Mouse (Mus musculus) cerebellum, adult (tissue): ENCODE results near the gene Pllp.

Source experiments
- ATAC-seq: cut with Nextera tagmentation; 2 replicates; pipeline ENCODE4 v1.9.2; 2017; ENCODE audit warnings: mild to moderate bottlenecking, moderate library complexity, mixed read lengths; ENCODE audit not compliant: insufficient number of reproducible peaks, low FRiP score, low TSS enrichment

Pllp gene

GRCm38 (mm10) chr8:94695994-94696384 is at the start of gene Pllp:
TSS of gene Pllp (minus strand) at chr8:94696278.
- ATAC-seq: no peak

- ATAC-seq: no peak
Observed at GRCm38 (mm10) chr8:94745476-94746184, 49.6 kb upstream of the Pllp start, which contains the start of gene Ccl22. TSS of gene Ccl22 (plus strand) at chr8:94745590.

GRCm38 (mm10) chr8:94744972-94745371 is 48.9 kb upstream of the Pllp start:
- no peak for ATAC-seq

- ATAC-seq: no peak
Observed at GRCm38 (mm10) chr8:94744484-94744883, 48.4 kb upstream of the Pllp start.

DNA sequence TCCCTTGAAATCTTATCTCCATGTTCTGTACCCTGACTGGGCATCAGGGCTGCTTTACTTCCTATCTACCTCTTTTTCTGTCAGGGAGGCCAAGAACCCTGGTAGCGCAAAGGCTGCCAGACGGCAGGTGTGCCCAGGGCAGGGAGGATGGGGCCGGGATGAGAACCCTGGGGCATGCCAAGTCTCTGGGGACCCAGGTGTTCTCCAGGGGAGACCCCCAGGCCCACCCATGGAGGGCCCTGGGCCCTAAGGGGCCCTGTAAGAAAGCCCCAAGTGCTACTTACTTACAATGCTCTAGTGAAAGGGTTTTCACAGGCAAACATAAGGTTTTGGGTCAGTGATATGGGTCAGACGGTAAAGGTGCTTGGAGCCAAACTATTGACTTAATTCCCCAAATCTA is 45.6 kb upstream of the Pllp start:
- ATAC-seq: no peak

GRCm38 (mm10) chr8:94740591-94740990 is 44.5 kb upstream of the Pllp start:
- ATAC-seq: no peak

GRCm38 (mm10) chr8:94739829-94740228 is 43.8 kb upstream of the Pllp start:
- no peak for ATAC-seq

- no peak for ATAC-seq
Observed at GRCm38 (mm10) chr8:94735426-94736094, 39.5 kb upstream of the Pllp start.

DNA sequence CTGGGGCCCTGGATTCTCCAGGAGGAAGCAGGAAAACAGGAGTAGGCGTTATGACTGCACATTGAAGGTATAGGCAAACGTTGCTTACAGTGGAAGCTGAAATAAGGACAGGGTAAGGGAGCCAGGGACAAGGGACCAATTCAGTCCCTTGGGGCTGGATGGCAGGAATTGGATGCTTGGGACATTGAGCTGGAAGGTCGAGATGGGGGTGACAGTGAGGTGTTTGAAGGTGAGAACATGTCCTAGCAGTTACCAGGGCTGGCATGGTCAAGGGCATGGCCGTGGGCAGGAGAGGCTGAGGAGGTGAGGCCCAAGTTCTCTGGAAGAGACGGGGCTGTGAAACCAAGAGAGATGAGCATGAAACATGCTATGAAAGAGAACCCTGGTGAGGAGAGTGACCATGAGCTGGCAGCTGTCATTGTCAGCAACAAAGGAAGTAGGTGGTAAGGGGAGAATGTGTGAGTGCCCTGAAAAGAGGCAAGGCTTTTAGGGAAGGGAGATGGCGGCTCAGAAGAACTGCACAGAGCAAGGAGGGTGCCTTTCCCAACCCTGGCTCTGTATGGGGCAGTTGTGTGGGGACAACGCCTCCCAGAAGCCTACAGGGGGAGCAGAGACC is 38.8 kb upstream of the Pllp start:
- no peak for ATAC-seq

DNA sequence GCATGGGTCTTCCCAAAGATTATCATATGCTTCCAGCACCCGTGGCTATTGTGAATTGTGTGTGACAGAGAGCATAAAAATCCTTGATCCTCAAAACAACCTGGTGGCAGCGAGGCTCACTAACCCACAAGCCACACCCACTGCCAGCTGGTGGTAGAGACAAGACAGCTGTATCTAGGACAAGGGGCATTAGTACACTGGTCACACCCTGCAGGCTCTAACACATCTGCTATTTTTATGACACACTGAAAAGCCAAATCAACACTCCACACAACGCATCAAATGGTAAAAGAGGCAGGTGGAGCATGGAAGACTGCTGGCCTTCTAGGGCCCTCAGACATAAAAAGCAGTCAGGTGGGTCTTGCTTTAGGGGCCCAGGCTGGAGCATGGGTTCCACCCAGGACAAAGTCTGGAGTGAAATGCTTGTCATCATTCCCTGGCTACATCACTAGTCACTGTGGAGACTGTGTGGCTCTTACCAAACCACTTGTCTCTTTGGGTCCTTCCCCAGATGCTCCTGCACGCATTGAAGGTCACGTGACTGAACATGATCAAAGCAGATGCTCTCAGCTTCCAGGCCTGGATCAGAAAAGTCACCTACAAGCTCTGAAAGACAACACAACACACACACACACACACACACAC is 37.9 kb upstream of the Pllp start:
- ATAC-seq: no peak

GRCm38 (mm10) chr8:94729301-94729700 is 33.2 kb upstream of the Pllp start:
- no peak for ATAC-seq

- no peak for ATAC-seq
Observed at GRCm38 (mm10) chr8:94725998-94726397, 29.9 kb upstream of the Pllp start.

- no peak for ATAC-seq
Observed at GRCm38 (mm10) chr8:94716841-94717240, 20.8 kb upstream of the Pllp start.

DNA sequence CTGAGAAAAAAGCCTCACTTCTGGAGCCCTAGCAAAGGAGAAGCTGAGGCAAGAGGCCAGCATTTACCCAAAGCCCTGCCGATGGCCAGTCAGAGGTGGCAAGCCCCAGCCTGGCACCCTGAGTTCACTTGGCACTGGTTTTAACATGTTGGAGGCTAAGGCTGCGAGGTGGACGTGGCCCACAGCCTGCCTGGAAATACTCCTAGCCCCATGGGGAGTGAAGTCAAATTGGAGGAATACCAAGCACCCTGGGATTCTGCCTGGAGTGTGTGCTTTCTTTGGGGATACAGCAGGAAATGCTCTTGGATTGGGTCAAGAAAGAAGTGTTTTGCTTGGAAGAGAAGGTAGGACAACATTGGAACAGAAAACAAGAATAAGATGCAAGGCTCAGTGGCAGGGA is 19.8 kb upstream of the Pllp start:
- no peak for ATAC-seq

GRCm38 (mm10) chr8:94714556-94714955 is 18.5 kb upstream of the Pllp start:
- ATAC-seq: no peak

DNA sequence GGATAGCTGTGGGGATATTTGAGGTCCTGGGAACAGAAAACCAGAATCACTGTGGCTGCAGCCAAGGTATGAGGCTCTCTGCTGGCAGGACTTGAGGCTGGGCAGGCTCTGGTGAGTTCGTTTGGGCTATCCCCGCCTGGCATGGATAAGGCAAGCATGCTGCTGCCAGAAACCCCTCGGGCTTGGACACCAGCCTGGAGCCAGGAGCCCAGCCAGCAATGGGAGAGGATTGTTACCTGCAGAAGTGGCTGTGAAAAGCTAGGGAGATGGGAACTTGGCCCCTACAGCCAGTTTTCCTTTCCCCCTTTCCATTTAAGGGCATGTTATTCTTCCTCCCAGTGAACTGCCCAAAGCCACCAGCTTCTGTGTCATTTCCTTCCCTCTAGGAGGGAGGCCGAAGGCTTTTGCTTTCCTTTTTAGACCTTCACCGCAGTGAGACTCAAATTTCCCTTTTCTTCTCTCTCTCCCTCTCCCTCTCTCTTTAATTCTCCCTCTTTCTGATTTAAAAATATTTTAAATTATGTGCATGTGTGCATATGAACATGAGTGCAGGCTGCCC is 15.2 kb upstream of the Pllp start:
- no peak; the same call in 1 of the 2 replicates for ATAC-seq

- ATAC-seq: no peak
Observed at GRCm38 (mm10) chr8:94710336-94710735, 14.3 kb upstream of the Pllp start.

GRCm38 (mm10) chr8:94706732-94707395 is 10.8 kb upstream of the Pllp start:
- ATAC-seq: no peak

DNA sequence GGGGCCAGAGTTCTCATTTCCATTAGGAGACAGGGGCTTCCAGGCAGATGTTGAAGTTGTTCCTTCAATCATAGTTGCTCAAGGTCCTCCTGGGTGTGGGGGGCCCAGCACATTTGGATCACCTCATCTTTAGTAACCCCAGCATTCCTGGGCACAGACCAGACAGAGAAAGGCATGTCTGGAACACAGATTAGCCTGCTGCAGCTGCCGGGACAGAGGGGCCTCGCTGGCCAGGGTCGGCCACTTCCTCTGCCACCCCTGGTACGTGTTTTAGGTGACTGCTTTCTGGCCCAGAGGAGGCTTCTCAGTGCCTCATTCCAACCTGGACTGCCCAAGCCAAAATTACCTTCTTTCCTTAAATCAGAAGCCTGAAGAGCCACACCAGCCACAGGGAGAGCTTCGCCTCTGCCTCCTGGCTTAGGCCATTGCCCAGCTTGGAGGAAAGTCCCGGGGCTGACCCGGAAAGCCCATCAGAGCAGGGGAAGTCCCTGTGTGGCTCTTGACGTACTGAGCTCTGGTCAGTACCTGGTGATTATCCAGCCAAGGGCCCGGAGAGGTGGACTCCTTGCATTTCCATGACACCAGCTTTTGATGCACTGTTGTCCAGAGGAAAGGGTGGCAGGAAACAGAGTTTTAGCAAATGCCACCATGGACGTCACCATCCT is 9.6 kb upstream of the Pllp start:
- ATAC-seq: no peak

DNA sequence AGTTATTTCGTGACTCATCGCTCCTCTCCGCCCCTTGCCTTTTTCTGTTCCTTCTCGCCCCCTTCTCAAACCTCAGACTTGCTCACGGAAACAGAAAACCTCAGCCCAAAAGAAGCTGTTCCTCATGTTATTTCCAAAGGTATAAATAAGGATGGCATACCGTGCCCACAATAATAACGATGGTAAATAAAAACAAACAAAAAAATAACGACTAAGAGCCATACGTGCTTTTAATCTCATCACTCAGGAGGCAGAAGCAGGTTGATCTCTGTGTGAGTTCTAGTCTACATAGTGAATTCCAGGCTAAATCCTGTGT is 8.5 kb upstream of the Pllp start:
- ATAC-seq: no peak
